Mouse (Mus musculus): ENCODE results near the gene Lrrc2.

Gene Lrrc2

DNA sequence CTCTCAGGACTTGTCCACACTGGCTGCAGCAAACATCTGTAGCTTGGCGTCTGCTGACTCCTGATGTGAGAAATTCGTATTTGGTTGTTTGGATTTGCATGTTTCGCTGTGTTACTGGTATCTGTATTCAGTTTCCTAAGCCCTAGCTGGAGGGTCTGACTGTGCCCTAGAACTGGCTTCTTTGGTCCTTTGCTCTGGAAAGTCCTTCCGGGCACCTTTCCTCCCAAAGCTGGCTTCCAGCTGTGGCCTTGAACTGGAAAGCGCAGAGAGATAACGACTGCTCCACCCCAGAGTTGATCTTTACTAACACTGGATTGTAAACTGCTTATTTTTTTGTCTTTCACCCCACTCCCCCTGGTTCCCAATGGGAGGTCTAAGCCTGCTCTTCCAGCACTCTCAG is 3.4 kb upstream of the Lrrc2 start:
- no peak for DNase-seq (ENCODE audit: low spot score in 2 of 2)

DNA sequence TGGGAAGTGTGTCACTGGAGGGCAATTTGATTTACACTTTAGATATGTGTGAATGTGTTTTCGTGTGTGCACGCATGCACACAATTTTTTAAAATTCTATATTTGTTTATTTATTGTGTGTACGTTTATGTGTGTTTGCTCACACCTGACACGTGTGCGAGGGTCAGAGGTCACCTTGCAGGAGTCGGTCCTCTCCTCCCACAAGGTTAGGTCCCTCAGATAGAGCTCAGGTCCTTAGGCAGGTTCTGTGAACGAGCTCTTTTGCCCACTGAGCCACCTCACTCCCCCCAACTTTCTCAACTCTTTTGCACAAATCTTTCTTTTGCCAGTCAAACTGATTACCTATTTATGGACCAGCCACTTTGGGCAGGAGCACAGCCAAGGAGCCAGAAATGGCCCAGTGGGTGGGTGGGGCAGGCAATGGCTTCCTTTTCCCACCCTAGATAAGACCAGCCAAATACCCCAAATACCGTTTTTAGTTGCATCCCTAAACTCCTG is 2.5 kb upstream of the Lrrc2 start:
- DNase-seq (ENCODE audit: low spot score in 2 of 2): no peak

DNA sequence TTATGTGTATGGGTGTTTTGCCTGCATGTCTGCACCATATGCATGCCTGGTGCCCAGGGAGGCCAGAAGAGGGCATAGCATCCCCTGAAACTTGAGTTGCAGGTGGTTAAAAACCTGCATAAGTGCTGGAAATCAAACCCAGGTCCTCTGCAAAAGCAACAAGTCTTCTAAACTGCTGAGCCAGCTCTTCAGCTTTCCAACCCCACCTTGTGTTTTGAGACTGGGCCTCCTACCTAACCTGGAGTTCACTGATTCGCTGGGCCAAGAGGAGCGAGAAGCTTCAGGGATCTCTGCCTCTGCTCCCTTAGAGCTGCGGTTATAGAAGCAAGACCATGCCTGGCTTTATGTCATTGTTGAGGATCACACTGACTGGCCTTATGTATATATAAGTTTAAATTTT is 1.2 kb upstream of the Lrrc2 start:
- no peak for DNase-seq (ENCODE audit: low spot score in 2 of 2)

DNA sequence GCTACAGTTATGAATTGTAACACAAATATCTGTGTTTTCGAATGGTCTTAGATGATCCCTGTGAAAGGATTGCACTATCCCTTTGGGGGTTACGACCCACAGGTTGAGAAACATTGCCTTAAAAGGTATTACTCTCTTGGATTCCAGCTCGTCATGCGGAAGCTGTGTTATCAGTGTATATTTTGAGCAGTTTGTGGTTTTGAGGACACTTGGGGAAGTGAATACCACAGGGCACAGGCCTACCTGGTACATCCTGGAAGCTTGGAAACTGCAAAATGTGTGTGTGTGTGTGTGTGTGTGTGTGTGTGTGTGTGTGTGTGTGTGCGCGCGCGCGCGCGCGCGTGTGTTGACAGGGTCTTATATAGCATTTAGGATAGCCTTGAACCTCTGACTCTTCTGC is 521 bp downstream of the Lrrc2 start:
- no peak for DNase-seq (ENCODE audit: low spot score in 2 of 2)

DNA sequence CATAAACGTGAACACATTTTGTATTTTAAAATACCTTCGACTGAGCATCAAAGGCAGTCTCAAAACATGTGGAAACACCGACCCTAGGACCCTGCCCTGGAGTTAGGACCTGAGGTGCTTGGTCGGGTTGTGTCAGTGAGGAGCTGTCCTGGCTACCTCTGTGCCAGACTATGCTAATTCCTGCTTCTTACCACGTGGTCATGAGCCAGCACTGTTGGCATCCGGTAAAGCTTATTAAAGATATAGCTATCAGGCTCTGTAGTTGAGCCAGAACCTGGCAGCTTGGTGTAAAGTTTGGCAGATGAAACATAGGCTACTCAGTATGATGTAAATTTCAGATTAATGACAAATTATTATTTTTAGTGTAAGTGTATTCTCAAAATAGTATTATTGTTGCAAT is 1.1 kb downstream of the Lrrc2 start:
- no peak for DNase-seq (ENCODE audit: low spot score in 2 of 2)

DNA sequence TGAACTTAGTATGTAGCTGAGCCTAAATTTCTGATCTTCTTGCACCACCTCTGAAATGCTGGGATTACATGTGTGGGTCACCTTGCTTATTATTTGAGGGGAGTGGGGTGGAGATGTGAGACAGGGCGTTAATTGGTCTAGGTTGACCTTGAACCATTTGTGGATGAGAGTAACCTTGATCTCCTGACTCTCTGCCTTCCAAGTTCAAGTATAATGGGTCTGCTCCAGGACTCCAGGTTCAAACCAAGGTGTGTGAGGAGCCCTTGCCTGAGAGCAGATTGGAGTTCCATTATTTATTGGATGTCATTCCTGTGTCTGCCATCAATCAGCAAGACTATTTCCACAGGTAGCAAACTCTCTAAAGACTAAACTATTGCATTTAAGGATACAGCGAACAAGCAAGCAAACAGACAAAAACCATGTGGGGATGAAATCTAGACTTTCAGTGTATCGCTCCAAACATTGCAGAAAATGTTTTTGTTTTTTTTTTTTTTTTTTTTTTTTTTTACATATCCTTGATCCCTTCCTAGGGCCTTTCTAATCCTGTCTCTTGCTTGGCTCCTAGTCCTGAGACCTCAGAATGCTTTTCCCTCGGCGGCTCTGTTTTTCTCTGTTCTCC is 1.7 kb downstream of the Lrrc2 start:
- DNase-seq (ENCODE audit: low spot score in 2 of 2): no peak

DNA sequence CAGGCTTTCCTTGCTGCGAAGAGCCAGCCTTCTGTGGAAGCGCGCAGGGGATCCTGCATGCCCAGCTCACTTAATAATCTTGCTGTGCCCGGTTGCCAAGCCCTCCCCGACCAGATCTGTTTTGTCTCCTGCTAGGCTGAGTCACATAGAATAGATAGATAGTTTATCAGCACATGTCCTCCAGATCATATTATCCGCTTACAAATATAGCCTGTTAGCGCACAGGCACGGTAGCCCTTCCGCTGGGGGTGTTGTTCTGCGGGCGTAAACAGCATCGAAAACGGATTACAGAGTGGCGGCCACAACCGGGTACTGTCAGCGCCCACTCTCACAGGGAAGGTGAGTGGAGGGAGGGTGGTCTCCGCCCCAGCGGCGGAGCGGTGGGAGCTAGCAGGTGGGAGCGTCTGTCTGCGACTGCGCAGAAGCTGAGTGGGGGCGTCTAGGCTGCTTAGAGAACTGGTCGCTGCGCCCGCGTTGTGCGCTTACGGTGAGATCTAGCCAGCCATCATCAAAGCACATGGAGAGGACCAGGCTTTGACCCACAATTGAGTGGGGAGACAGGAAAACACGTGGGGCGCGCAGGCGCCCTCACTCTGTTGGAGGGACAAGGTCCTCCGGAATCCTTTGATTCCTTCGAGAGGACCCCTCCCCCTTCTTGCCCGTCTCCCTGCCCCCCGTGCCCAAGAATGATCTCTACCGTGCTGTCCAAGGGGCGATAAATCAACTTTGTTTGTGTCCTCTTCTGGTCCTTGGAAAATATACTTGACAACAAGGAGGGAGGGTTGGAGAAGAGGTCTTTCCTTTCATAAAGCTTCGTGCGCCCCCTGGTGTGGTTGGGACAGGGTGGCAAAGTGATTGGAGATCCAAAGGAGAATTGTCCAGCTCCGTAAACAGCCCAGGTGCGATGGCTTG is 2.5 kb downstream of the Lrrc2 start:
- DNase-seq (ENCODE audit: low spot score in 2 of 2): peak; percentile 46 to 60

DNA sequence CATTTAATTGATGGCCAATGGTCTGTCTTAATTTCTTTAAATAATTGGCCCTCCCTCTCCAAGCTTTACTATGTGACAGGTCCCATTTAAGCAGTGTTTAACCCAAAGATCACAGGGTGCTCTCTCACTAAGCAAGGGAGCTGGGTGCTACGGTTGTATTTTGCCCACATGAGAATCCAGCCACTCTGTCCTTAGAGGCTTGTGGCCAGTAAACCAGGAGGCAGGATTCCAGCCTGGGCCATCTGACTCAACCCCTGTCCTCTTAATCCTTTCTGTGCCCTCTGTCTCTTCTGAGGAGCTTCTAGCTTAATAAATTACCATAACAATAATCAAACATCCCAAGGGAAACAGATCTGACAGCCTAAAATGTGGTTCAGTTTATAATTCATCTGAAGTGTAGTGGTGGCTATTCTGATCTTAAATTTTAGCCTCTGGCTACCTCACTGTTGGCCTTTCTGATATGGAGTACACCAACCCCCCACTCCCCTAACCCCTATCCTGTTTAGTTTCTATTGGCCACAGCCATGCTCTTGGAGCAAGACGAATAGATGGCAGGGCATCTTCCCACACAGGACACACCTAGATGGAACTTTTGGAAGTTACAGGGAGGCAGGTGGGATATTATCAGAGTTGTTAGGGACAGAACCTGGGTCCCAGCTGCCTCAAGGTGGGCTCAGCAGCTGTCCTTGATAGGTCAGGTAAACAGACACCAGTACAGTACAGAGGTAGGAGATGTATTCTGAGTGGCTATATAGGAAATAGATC is 3.5 kb downstream of the Lrrc2 start:
- DNase-seq (ENCODE audit: low spot score in 2 of 2): no peak

DNA sequence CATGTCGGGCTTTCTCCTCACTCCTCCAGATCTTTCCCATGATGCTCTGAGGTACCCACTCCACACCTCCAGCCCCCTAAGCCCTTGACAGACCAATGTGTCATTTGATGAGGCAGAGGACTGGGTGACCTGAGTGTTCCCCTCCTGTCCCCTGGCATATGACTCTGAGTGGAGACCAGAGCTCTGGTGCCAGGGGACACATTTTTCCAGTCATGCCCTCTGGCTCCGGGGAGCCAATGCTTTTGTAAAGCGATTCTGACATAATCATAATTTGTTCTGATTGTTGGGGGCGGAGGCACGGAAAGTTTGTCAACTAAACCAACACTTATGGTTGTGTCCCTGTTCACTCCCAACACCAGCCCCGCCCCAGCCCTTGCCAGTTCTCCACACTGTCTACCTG is 4.6 kb downstream of the Lrrc2 start:
- DNase-seq (ENCODE audit: low spot score in 2 of 2): no peak

DNA sequence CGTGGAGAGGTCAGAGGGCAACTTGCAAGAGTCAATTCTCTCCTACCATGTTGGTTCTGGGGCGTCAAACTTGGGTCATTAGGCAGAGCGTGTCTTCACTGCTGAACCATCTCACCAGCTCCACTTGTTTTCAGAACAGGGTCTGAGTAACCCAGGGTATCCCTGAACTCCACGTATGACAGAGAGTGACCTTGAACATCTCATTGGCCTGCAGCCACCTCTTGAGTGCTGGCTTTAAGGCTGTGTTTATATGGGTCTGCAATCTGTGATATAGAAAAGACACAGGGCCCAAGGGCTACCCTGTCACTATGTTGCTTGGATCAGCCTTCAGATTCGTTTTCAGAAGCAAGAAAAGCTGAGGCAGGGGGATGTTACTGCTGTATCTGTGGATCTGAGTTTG is 8.3 kb downstream of the Lrrc2 start:
- DNase-seq (ENCODE audit: low spot score in 2 of 2): no peak

DNA sequence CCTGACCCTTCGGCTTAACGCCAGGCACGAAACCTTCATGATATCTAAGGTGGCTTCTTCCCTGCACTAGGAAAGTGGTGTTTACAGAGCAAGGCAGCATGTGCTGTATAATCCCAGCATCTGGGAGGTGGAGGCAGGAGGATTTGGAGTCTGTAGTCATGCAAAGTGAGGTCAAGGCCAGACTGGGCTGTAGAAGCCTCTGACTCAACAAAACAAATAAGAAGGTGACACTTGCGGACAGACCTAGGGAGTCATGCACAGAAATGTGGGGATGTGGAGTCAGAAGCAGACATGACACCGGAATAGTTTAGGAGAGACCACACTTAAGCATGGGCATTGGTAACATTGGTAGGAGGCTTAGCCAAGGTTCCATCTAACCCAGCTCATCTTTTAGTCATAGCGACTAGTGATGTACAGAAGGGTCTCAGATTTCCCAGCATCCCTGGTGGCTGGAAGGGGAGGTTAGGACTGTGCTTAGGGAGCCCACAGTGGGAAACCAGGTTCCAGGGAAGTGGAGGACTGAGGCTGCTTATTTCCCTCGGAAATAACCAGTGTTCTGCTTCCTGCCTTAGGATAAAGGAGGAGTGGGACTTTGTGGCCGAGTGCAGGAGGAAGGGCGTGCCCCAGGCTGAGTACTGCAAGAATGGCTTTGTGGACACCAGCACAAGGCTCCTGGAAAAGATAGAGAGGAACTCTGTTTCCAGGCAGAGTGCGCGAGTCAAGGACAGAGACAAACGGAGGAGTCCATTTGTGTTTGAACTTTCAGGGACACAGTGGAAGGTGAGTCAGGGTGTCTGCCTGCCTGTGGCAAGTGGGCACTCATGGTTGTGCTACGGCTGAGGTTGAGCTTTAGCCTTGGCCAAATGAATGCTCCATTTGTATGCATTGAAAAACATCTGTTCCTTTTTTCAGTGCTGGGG is 9.1 kb downstream of the Lrrc2 start:
- DNase-seq (ENCODE audit: low spot score in 2 of 2): no peak

DNA sequence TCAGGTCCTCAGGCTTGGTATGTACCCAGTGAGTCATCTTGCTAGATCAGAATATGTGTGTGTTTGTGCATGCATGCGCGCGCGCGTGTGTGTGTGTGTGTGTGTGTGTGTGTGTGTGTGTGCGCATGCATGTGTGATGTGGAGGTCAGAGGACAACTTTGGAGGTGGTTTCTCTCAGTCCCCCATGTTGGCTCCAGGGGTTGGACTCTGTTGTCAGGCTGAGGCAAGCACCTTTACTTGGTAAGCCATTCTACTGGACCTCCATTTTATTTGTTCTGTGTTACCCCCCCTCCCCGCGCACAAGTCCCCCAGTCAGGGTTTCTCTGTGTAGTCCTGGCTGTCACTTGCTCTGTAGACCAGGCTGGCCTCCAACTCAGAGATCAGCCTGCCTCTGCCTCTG is 10.0 kb downstream of the Lrrc2 start:
- no peak for DNase-seq (ENCODE audit: low spot score in 2 of 2)

DNA sequence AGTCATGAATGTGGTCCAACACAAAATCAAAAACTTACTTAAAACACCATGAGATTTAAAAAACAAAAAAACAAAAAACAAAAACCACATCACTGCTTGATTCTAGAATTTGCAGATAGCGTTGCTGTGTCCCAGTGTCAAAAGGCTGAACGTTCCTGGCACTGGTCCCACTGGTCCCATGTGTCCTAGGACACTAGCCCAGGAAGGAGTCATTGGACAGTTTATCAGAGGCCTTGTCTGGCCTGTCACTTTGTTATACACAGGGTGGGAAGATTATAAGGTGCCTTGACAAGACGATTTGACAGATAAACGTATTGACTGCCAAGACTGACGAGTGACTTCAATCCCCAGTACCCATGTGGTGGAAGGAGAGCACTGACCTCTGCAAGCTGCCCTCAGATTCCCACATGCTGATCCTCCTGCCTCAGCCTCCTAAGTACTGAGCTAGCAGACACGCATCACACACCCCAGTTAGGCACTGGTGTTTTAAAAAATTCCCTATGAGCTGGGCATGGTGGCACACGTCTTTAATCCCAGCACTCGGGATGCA is 12.3 kb downstream of the Lrrc2 start:
- DNase-seq (ENCODE audit: low spot score in 2 of 2): no peak

DNA sequence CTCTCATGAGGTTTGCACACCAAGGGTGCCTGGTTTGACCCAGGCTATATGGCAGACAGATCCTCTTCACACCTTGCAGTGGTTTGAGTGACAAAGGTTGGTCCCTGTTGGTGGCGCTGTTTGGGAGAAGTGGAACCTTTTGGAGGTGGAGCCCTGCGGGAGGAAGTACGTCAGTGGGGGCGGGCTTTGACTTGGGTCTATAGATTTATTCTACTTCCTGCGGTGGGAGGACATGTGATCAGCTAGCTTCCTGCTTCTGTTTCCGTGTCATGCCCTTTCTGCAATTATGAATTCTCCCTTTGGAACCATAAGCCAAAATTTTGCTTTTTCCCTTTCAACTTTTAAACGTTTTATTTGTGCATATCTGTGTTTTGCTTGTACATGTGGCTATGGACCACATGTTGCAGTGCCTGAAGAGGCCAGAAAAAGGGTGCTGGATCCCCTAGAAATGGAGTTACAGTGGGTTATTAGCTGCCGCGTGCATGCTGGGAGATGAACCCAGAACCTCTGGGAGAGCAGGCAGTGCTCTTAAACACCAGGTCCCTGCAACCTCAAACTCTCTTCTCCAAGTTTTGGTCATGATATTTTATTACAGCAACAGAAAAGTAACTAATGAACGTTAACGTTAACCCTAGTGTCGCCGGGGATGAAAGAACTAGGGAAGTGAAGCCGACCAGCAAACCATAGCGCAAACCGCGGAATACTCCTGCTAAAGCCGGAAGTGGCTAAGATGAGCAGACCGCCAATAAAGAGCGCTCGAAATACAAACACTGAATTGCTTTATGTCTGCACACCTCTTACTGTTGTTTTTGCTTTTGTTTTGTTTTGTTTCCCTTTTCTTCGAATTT is 13.9 kb downstream of the Lrrc2 start:
- no peak for DNase-seq (ENCODE audit: low spot score in 2 of 2)

DNA sequence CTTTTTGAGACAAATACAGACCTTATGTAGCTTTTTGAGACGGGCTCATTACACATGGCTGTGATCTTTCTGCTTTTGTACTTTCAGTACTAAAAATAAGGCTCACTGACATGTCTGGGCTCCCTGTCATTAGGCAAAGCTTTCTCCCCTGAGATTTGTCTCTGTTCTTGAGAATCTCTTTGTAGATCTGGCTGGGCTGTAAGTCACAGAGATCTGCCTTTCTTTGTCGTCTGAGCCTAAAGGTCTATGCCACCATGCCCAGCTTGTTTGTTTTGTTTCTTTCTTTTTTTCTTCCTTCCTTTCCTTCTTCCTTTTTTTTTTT is 14.5 kb downstream of the Lrrc2 start:
- no peak for DNase-seq (ENCODE audit: low spot score in 2 of 2)

DNA sequence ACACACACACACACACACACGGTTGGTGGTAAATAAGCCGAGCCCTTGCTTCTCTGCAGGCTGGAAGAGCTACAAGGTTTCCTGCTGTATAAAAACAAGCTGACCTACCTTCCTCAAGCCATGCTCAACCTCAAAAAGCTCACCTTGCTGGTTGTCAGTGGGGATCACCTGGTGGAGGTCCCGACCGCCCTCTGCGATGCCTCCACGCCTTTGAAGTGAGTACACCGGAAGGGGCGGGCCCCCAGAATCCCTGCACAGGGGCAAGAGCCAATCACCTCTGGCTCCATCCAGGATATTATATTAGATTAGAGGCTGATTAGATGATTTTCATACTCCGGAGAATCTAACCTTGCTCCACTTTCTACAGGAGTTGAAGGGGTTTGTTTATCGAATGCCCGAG is 28.1 kb downstream of the Lrrc2 start:
- DNase-seq (ENCODE audit: low spot score in 2 of 2): no peak

DNA sequence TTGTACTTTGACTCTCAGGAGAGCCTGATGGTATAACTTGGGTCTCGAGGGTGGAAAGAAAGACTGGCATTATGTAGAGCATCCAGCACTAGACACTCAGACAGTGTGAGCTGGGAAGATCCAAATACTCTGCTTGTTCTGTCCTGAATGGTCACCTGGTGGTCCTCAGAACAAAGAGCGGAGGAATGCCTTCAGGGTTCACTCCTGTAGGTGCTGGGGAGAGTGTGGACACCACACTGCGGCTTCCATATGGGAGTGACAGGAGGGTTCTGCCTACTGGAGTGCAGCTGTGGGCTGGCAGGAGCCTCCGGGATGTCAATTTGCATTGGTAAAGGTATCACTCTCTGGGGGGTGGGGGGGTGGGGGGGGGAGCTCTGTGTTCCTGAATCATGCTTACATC is 31.0 kb downstream of the Lrrc2 start:
- DNase-seq (ENCODE audit: low spot score in 2 of 2): peak in 1 of 2 experiments; percentile 10

DNA sequence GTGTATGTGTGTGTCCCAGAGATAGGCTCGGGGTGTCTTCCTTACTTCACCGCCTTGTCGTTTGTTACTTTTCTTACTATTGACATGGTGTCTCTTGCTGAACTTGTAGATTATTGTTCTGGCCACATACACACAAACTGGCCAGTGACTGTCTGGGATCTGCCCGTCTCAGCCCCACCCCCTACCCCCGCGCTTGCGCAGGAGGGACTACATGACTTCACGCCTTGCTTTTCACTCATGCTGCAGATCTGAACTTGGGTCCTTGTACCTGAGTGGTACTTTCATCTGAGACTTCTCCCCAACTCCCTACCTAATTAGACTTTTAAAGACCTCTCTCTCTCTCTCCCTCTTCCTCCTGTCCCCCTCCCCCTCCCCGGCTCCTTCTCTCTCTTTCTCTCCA is 32.8 kb downstream of the Lrrc2 start:
- no peak for DNase-seq (ENCODE audit: low spot score in 2 of 2)

DNA sequence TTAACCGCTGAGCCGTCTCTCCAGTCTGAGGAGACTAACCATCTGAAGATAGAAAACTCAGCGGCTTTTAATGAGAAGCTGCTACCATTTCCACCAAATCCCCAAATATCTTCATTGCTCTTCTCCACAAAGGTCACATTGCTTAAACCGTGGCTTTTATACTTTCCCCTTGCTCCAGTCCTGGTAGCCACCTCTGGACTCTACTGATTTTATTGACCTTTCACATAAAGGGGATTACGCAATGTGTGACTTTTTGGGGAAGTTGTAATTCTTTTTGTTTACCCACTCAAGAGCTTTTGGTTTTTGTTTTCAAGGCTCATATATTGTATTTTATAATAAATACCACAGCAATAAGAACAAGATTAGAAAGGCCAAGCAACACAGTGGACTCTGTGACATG is 34.2 kb downstream of the Lrrc2 start:
- no peak for DNase-seq (ENCODE audit: low spot score in 2 of 2)

DNA sequence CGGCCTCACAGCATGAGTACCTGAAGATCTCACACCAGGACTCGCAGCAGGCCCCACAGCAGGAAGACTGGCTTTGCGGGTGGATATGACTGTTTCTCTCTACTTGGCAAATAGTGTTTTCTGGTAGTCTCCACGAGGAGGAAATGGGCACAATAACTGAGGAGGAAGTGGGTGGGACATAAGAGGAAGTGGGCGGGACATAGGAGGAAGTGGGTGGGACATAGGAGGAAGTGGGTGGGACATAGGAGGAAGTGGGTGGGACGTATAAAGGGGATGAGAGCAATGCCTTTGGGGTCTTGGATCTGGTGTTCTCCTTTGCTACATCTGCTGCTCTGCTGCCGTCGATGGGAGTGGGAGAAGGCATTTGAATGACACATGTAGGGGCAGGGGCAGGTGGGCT is 34.6 kb downstream of the Lrrc2 start:
- no peak for DNase-seq (ENCODE audit: low spot score in 2 of 2)

Measured in right cerebral cortex, postnatal 36 days (tissue).